Mouse (Mus musculus) heart, postnatal 0 days (tissue): ENCODE data around the gene Mrpl19.

ENCODE experiments used
- CTCF ChIP-seq: IDR thresholded peaks from 2 replicates; pipeline ENCODE4 v1.5.1; 2016; ENCODE audit warnings: antibody characterized with exemption, control low read depth, low read depth
- EP300 ChIP-seq: IDR thresholded peaks from 2 replicates; pipeline ENCODE4 v1.6.1; 2016; ENCODE audit warnings: antibody characterized with exemption, low read depth

- TF ChIP-seq EP300: no peak
- no peak; the same call in 1 of the 2 replicates for TF ChIP-seq CTCF
Measured at GRCm38 (mm10) chr6:81956399-81956798, 9.4 kb downstream of the Mrpl19 start.
